Mouse (Mus musculus) T-cell, adult 66 days (primary cell): ENCODE results near the gene Fam167b. TPM values are rescaled to one million over a fixed set of nuclear protein-coding genes. Genes with fewer than 3 reads are reported as not detected.

ENCODE experiments used
- total RNA-seq, 2 experiments: library from RNA; stranded (reverse); gene quantifications; 3 replicates in 1 of 2; 4 replicates in 1 of 2; pipeline ENCODE4 v1.2.4; 2023

Gene Fam167b
- total RNA-seq: not detected

DNA sequence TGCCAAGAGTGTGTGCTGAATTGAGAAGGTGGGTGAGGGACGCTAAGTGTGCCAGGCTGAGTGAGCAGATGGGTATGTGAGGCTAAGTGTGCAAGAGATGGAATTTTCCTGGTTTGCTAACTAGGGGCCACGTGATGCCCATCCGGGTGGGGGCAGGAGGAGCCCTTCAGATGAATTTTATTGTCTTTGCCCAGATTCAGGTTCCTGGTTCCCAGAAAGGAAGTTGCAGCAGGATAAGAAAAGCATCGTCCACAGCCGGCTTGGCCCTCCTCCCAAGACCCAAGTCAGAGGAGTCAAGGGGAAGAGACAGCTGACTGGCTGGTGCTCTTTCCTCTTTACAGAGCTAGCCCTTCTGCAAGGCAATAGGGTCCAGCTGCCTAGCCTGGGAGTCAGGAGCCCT, at the start of gene Fam167b:
TSS of gene Fam167b (minus strand) at position 84 of the 400 bp plus-strand sequence.

DNA sequence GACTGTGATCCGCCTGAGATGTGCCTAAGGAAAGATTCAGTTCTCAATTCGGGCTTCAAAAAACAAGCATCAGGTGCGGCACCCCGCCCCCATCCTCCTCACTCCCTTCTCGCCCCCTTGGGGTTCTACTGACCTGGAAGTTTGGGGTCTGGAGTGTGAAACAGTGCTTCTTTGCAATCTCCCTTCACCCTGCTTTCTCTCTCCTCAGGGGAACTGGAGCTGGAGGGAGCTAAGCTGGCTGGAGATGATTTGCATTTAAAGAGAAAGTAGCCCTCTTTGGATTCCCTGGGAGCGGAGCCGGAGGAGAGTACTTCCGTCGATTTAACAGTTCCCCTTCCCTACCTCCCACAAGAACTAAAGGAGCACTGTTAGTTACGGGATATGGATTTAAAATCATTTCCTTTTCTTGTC, 45.3 kb upstream of the Fam167b start, which contains the start of gene Ccdc28b:
TSS of gene Ccdc28b (minus strand) at position 267 of the 411 bp plus-strand sequence.

DNA sequence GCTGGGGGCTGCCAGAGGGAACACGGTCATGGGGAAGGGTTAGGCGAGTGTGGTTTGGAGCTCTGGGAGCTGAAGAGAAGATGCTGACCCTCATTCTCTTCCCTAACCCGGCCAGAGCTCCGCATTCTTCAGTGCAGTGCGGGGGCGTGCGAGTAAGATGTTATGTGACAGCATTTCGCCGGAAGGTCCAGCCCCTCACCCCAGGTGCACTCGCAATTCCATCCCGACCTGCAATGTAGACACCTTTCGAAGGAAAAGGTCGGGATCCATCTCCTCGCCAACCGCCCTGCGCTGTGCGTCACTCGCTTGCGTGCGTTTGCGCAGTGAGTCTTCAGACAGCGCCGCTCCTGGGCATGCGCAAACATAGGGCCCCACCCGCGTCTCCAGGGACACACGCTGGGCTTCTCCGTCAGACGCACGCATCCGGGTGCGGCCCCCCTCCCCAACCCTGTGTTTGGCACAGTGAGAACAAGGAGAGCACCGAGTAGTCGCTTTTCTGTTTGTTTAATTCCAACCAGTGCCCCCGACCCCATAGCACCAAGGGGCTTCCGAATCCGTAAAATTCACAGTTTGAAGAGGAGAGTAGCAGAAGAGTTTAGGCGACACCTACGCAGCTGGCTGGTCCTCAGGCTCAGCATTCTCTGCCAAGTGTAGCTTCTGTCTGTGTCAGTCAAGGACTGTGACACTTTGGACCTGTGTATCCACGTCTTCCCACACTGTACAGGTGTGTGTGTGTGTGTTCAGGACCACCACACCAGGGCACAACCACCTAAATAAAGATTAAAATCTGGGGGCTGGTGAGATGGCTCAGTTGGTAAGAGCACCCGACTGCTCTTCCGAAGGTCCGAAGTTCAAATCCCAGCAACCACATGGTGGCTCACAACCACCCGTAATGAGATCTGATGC, 40.7 kb upstream of the Fam167b start, which contains the start of gene Iqcc:
TSS of gene Iqcc (minus strand) at position 314 of the 906 bp plus-strand sequence.

DNA sequence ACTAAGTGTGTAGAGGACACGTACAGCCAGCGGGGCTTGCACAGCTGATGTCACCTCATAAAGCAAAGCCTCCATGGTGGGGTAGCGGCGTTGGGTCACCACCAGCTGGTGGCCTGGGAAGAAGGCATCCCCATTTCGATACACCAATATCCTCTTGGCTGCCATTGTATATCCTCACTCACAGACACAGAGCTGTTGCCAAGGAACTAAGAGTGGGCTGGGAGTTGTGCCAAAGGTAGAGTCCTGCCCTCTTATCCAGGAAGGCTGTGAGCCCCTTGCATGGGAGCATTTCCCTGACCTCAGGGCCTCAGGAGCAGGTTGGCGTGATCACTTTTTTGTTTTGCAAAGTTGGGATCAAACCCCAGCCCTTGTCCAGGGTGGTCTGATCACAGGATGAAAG, 35.7 kb upstream of the Fam167b start, which contains the start of gene Dcdc2b:
TSS of gene Dcdc2b (minus strand) at position 165 of the 400 bp plus-strand sequence.

GRCm38 (mm10) chr4:129600233-129601158, 22.1 kb upstream of the Fam167b start, which contains the start of the genes Eif3i and Tmem234:
Gene Eif3i (minus strand): TSS chr4:129600648.
Gene Tmem234 (plus strand): TSS chr4:129600668.

GRCm38 (mm10) chr4:129573430-129573829, 4.9 kb downstream of the Fam167b start, which contains the start of gene Lck:
Gene Lck (minus strand): TSS chr4:129573641.

GRCm38 (mm10) chr4:129542592-129543141, 35.7 kb downstream of the Fam167b start, which contains the start of gene Hdac1:
Gene Hdac1 (minus strand): TSS chr4:129542713.

Other genes with a start within 250 kb of the Fam167b start
- 100 to 1,000 TPM; 136 to 156 TPM for gene Rbbp4, start 243.2 kb downstream of the Fam167b start, total RNA-seq
- 10 to 100 TPM; 32.1 to 52.3 TPM for gene Zbtb8os, start 242.9 kb downstream of the Fam167b start, total RNA-seq
- 1 to 10 TPM; 4.1 to 4.9 TPM for gene Zbtb8a, start 200.4 kb downstream of the Fam167b start, total RNA-seq
- under 1 TPM in 1 of 2 experiments, not detected in 1; 0.26 TPM for gene Zbtb8b, start 137.7 kb downstream of the Fam167b start, total RNA-seq
- gene Bsdc1, start 117.0 kb downstream of the Fam167b start, total RNA-seq: 100 to 1,000 TPM; 118 to 131 TPM
- not detected for gene Tssk3, start 87.5 kb downstream of the Fam167b start, total RNA-seq
- 1 to 10 TPM; 1.1 to 1.5 TPM for gene Fam229a, start 87.4 kb downstream of the Fam167b start, total RNA-seq
- 10 to 100 TPM in 1 of 2 experiments, 1 to 10 TPM in 1; 8.1 to 10.4 TPM for gene Marcksl1, start 65.0 kb downstream of the Fam167b start, total RNA-seq
- 100 to 1,000 TPM; 135 to 137 TPM for gene Hdac1, start 35.8 kb downstream of the Fam167b start, total RNA-seq
- 100 to 1,000 TPM; 913 to 948 TPM for gene Lck, start 4.9 kb downstream of the Fam167b start, total RNA-seq
- gene Eif3i, start 22.1 kb upstream of the Fam167b start, total RNA-seq: 100 to 1,000 TPM; 181 to 191 TPM
- 100 to 1,000 TPM; 125 to 142 TPM for gene Tmem234, start 22.1 kb upstream of the Fam167b start, total RNA-seq
- 1 to 10 TPM; 3.5 to 4.0 TPM for gene Dcdc2b, start 35.7 kb upstream of the Fam167b start, total RNA-seq
- 10 to 100 TPM; 26.8 to 29.0 TPM for gene Iqcc, start 40.5 kb upstream of the Fam167b start, total RNA-seq
- 10 to 100 TPM; 14.0 to 15.8 TPM for gene Ccdc28b, start 45.4 kb upstream of the Fam167b start, total RNA-seq
- 10 to 100 TPM; 71.4 to 73.6 TPM for gene Txlna, start 62.5 kb upstream of the Fam167b start, total RNA-seq
- 10 to 100 TPM; 33.9 to 45.9 TPM for gene Kpna6, start 94.2 kb upstream of the Fam167b start, total RNA-seq
- gene Tmem39b, start 118.3 kb upstream of the Fam167b start, total RNA-seq: 10 to 100 TPM; 13.0 to 15.0 TPM
- gene Khdrbs1, start 163.8 kb upstream of the Fam167b start, total RNA-seq: 100 to 1,000 TPM; 135 to 141 TPM
- 100 to 1,000 TPM; 310 to 329 TPM for gene Ptp4a2, start 232.7 kb upstream of the Fam167b start, total RNA-seq